Mouse (Mus musculus): ENCODE results near the gene Dcaf6.

- no peak for TF ChIP-seq CTCF (conservative IDR thresholded peaks at IDR 0.05; ENCODE audit: insufficient read depth, insufficient read length, low read depth, low read length)
- no peak for TF ChIP-seq POLR2A (IDR thresholded peaks at IDR 0.05; ENCODE audit: low read depth, low read length)
These were observed 138.8 kb downstream of the Dcaf6 start for GRCm38 (mm10) chr1:165321393-165321861.

Data from kidney, adult 2 months (tissue).